Mouse (Mus musculus) frontal cortex, adult (tissue): ENCODE results near the gene Ddx23.

Experiments used
- ATAC-seq: cut with Nextera tagmentation; 2 replicates; pipeline ENCODE4 v1.9.2; 2017; ENCODE audit warnings: mild to moderate bottlenecking, moderate library complexity, mixed read lengths; ENCODE audit not compliant: low TSS enrichment

Gene Ddx23

GRCm38 (mm10) chr15:98674994-98675545, 12.4 kb upstream of the Ddx23 start:
- 0 out of 2 replicates have a peak, but pooled peaks have one; percentile 31 for ATAC-seq

GRCm38 (mm10) chr15:98674284-98674993, 11.7 kb upstream of the Ddx23 start:
- ATAC-seq = no peak

- no peak for ATAC-seq
These were observed 11.0 kb upstream of the Ddx23 start for GRCm38 (mm10) chr15:98673732-98674131.

- ATAC-seq = no peak
These were observed 9.9 kb upstream of the Ddx23 start for GRCm38 (mm10) chr15:98672592-98672991.

- ATAC-seq = no peak
These were observed 1.6 kb upstream of the Ddx23 start for GRCm38 (mm10) chr15:98664042-98664907.

- ATAC-seq = peak; percentile 6; the same call in 1 of the 2 replicates
These were observed 512 bp downstream of the Ddx23 start for GRCm38 (mm10) chr15:98662198-98662566.

GRCm38 (mm10) chr15:98656982-98657751, 5.5 kb downstream of the Ddx23 start:
- ATAC-seq = no peak

- ATAC-seq = no peak
These were observed 10.5 kb downstream of the Ddx23 start for GRCm38 (mm10) chr15:98652174-98652573.

- ATAC-seq = peak; percentile 56; the same call in 1 of the 2 replicates
These were observed 11.3 kb downstream of the Ddx23 start for GRCm38 (mm10) chr15:98651431-98651830.

GRCm38 (mm10) chr15:98648071-98648470, 14.6 kb downstream of the Ddx23 start:
- ATAC-seq = peak; percentile 47

GRCm38 (mm10) chr15:98647308-98647707, 15.4 kb downstream of the Ddx23 start:
- no peak for ATAC-seq

GRCm38 (mm10) chr15:98646737-98647136, 16.0 kb downstream of the Ddx23 start:
- ATAC-seq = no peak

- ATAC-seq = no peak
These were observed 17.4 kb downstream of the Ddx23 start for GRCm38 (mm10) chr15:98645057-98646026.

GRCm38 (mm10) chr15:98644406-98644805, 18.3 kb downstream of the Ddx23 start:
- ATAC-seq = peak; percentile 21; the same call in 1 of the 2 replicates

GRCm38 (mm10) chr15:98640157-98640556, 22.5 kb downstream of the Ddx23 start:
- ATAC-seq = no peak

GRCm38 (mm10) chr15:98637155-98637554, 25.5 kb downstream of the Ddx23 start:
- no peak for ATAC-seq

- ATAC-seq = peak; percentile 48; the same call in 1 of the 2 replicates
These were observed 26.2 kb downstream of the Ddx23 start for GRCm38 (mm10) chr15:98636517-98636916.

- ATAC-seq = no peak
These were observed 27.3 kb downstream of the Ddx23 start for GRCm38 (mm10) chr15:98635291-98635841.

- ATAC-seq = peak; percentile 48; the same call in 1 of the 2 replicates
These were observed 28.1 kb downstream of the Ddx23 start for GRCm38 (mm10) chr15:98634541-98635081.
